Mouse (Mus musculus) heart, postnatal 0 days (tissue): ENCODE measurements at regions not wholly inside any gene's neighbourhood (a gene's known extent, or its start where the extent isn't known, plus 50 kb on each side); places are given as distances from the start of the nearest gene placed in this dataset.

ENCODE experiments used
- ATAC-seq: fragments of 200-750 bp; cut with Nextera tagmentation; 2 replicates; pipeline ENCODE4 v1.8.0; 2017; ENCODE audit warnings: low read depth, moderate number of reproducible peaks, moderate library complexity; ENCODE audit not compliant: insufficient read depth
- DNase-seq: peaks from one replicate; pipeline ENCODE4 v3.0.0-alpha.2; 2016; ENCODE audit warnings: low spot score
- H3K27ac ChIP-seq: fragments of 300-500 bp; sonication (generic); 2 replicates; pipeline ENCODE4 v1.5.1; 2014; ENCODE audit warnings: low read depth, mild to moderate bottlenecking
- H3K27me3 ChIP-seq: fragments of 300-500 bp; sonication (generic); 2 replicates; pipeline ENCODE4 v1.6.1; 2014; ENCODE audit warnings: low read length, mixed read lengths; ENCODE audit not compliant: control insufficient read depth, insufficient read depth
- H3K36me3 ChIP-seq: fragments of 300-500 bp; sonication (generic); replicated peaks from 2 replicates; pipeline ENCODE4 v1.6.1; 2014; ENCODE audit warnings: low read length, mixed read lengths; ENCODE audit not compliant: control insufficient read depth, insufficient read depth
- H3K4me1 ChIP-seq: fragments of 300-500 bp; sonication (generic); 2 replicates; pipeline ENCODE4 v1.6.1; 2014; ENCODE audit warnings: antibody characterized with exemption; ENCODE audit not compliant: control insufficient read depth, insufficient read depth
- H3K4me2 ChIP-seq: fragments of 300-500 bp; sonication (generic); 2 replicates; pipeline ENCODE4 v1.6.1; 2014; ENCODE audit warnings: low read depth, mild to moderate bottlenecking, low read length, moderate library complexity
- H3K4me3 ChIP-seq: fragments of 300-500 bp; sonication (generic); 2 replicates; pipeline ENCODE4 v1.5.1; 2014; ENCODE audit warnings: low read depth, low read length
- H3K9ac ChIP-seq: fragments of 300-500 bp; sonication (generic); replicated peaks from 2 replicates; pipeline ENCODE4 v1.6.1; 2014; ENCODE audit warnings: low read depth, low read length, mixed read lengths
- H3K9me3 ChIP-seq: fragments of 300-500 bp; sonication (generic); replicated peaks from 2 replicates; pipeline ENCODE4 v1.6.1; 2016; ENCODE audit warnings: low read length; ENCODE audit not compliant: control insufficient read depth
- CTCF ChIP-seq: IDR thresholded peaks from 2 replicates; pipeline ENCODE4 v1.5.1; 2016; ENCODE audit warnings: antibody characterized with exemption, control low read depth, low read depth
- EP300 ChIP-seq: IDR thresholded peaks from 2 replicates; pipeline ENCODE4 v1.6.1; 2016; ENCODE audit warnings: antibody characterized with exemption, low read depth
- WGBS: fragments of 180-500 bp; shearing (Covaris S2); extraction: QIAGEN DNeasy Blood & Tissue Kit; methylation state at CpG from one replicate; pipeline ENCODE4 v1.1.7; 2014; 5-methylcytosine and 5-hydroxymethylcytosine counted together

DNA sequence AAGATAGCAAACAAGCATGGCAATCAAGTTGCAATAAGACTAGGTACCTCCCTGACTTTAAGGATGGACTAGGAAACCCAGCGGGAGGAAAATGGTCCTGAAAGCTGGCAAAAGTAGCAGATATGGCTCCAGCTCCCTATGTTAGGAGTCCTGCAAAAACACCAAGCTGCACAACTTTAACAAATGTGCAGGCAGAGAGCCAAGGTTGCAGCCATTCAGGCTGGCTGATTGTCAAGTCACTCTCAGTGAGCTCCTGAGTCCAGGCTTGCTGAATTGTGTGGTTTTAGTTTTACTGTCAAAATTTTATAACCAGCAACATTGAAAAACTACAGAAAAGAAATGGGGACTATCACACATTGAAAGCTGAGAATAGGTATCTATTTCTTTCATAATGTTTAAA lies 1122.8 kb upstream of the Slc10a2 start:
- H3K4me2 ChIP-seq: no peak overlapping the region
- DNase-seq (no peak), ATAC-seq (no peak)
- H3K9ac ChIP-seq: no peak overlapping the region
- H3K27ac ChIP-seq: no peak overlapping the region
- no peaks in the 10 kb centered on the region for H3K9me3 ChIP-seq
- no peaks in the 10 kb centered on the region for H3K4me1 ChIP-seq
- H3K36me3 ChIP-seq: no peaks in the 10 kb centered on the region
- no peak for TF ChIP-seq EP300
- no peak for TF ChIP-seq CTCF
- H3K4me3 ChIP-seq: no peak overlapping the region
- WGBS: 44% methylated on average over 1 of the region's 1 CpGs
- no peaks in the 10 kb centered on the region for H3K27me3 ChIP-seq

DNA sequence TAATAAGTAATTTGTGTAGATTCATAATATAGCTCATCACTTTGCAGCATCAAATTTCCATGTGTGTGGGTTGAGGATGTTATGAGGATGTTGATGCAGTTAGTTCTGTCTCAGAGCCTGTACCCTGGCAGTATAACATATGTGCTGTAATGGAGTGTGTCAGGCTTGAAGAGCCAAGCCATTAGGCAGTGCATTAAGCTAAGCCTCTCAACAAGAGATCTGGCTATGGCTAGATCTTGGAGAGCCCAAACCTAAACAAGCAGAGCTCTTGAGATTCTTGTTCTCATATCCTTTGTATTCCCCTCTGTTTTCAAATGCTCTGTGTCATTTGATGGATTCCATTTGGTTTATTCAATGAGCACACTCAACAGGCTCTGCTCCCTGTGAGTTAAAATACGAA lies 1120.0 kb upstream of the Slc10a2 start:
- no peak overlapping the region for H3K4me3 ChIP-seq
- TF ChIP-seq CTCF (no peak), EP300 (no peak)
- no peaks in the 10 kb centered on the region for H3K27me3 ChIP-seq
- no peak for DNase-seq
- H3K9me3 ChIP-seq: no peaks in the 10 kb centered on the region
- no peak for ATAC-seq
- H3K36me3 ChIP-seq: no peaks in the 10 kb centered on the region
- no peak overlapping the region for H3K27ac ChIP-seq
- no peaks in the 10 kb centered on the region for H3K4me1 ChIP-seq
- no peak overlapping the region for H3K4me2 ChIP-seq
- 78% methylated on average over 1 of the region's 1 CpGs for WGBS
- H3K9ac ChIP-seq: no peak overlapping the region

DNA sequence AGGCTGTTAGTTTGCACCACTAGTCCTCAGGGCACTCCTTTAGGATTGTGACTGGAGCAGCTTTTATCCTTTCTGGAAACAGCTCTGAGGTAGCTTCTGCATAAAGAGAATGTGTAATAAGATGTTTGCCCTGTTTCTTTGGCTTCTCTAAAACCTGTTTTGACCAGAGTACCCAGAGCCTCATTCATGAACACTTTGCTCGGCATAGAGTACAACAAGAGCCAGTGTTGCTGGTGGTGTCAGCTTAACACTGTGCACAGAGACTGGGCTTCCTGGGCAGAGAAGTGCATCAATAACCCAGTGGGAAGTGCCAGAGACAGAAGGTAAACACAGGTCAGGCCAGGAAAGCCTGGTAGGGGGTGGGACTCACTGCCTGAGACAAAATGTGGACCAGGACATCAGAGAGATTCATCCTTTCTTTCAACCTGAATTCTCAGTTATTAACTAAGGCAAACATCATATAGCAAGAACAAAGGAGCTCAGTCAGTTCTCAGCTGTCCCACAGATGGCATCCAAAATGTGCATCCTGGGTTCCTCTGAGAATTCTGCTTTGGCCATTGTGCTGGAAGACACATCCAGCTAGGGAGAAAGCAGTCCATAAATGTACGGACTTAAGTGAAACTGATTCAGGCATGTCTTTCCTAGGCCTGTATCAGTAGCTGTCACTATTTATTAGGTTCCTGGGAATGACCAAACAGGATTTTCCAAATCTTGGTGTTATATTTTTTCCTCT lies 1102.6 kb upstream of the Slc10a2 start:
- H3K4me1 ChIP-seq: no peaks in the 10 kb centered on the region
- no peak overlapping the region for H3K4me2 ChIP-seq
- WGBS: 68% methylated on average over 2 of the region's 2 CpGs
- DNase-seq (no peak), ATAC-seq (no peak)
- no peaks in the 10 kb centered on the region for H3K9me3 ChIP-seq
- H3K27me3 ChIP-seq: no peaks in the 10 kb centered on the region
- no peak overlapping the region for H3K27ac ChIP-seq
- H3K9ac ChIP-seq: no peak overlapping the region
- no peak overlapping the region for H3K4me3 ChIP-seq
- H3K36me3 ChIP-seq: no peaks in the 10 kb centered on the region
- TF ChIP-seq CTCF (no peak), EP300 (no peak)

DNA sequence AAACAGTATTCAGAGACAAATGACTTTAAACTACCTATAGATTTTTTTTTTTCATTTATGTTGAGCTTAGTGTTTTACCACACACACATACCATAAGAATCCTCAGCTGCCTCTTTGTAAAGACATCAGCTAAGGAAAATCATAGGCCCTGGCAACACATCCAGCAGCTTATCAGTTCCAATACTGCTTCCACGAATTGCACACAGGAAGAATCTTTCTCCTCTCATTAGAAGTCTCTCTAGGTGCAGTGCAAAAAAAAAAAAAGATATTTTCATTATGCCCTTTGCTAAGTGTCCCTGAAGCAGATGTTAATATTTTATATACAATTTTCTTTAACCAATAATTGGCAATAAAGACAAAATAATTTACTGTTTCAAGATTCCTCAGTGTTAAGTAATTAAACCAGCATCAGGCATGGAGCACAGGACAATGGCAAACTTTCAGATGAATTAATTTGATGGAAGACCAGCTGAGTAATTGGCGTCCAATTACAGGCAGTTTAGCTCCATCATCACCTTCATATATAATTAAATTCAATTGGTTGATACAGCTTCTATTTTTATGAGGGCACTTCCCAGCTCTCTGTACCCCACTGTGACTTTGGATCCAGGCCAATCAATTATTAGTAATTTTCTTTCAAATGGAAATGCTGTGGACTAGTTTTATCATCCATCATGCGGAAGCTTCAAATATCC lies 1099.0 kb upstream of the Slc10a2 start:
- DNase-seq (no peak), ATAC-seq (no peak)
- H3K4me3 ChIP-seq: no peak overlapping the region
- no peak overlapping the region for H3K9ac ChIP-seq
- no peaks in the 10 kb centered on the region for H3K36me3 ChIP-seq
- no peaks in the 10 kb centered on the region for H3K27me3 ChIP-seq
- WGBS: 60% methylated on average over 3 of the region's 3 CpGs
- no peaks in the 10 kb centered on the region for H3K9me3 ChIP-seq
- H3K4me2 ChIP-seq: no peak overlapping the region
- TF ChIP-seq CTCF: no peak
- TF ChIP-seq EP300: no peak
- H3K4me1 ChIP-seq: no peaks in the 10 kb centered on the region
- no peak overlapping the region for H3K27ac ChIP-seq

DNA sequence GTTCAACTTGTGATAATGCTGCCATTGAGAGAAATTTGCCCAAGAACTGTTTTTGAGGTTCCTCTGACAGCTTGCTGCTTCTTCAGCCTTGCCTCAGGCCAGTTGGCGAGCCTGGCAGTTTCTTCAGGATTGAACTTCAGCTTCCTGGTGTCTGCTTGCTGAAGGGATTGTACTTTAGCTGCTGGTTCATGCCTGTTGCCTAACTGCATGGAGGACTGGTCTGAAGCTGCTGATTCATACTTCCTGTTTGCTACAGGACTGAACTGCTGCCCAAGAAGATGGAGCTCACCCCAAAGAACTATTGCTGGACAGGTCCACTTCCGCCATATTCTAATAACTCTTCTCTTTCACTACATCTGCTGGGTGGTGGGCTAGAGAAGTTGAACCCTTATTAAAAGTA lies 1086.3 kb upstream of the Slc10a2 start:
- no peaks in the 10 kb centered on the region for H3K9me3 ChIP-seq
- no peaks in the 10 kb centered on the region for H3K27me3 ChIP-seq
- WGBS: 80% methylated on average over 2 of the region's 2 CpGs
- H3K4me3 ChIP-seq: no peak overlapping the region
- TF ChIP-seq CTCF (no peak), EP300 (no peak)
- H3K4me2 ChIP-seq: no peak overlapping the region
- ATAC-seq (no peak), DNase-seq (no peak)
- no peaks in the 10 kb centered on the region for H3K36me3 ChIP-seq
- no peaks in the 10 kb centered on the region for H3K4me1 ChIP-seq
- no peak overlapping the region for H3K9ac ChIP-seq
- no peak overlapping the region for H3K27ac ChIP-seq

DNA sequence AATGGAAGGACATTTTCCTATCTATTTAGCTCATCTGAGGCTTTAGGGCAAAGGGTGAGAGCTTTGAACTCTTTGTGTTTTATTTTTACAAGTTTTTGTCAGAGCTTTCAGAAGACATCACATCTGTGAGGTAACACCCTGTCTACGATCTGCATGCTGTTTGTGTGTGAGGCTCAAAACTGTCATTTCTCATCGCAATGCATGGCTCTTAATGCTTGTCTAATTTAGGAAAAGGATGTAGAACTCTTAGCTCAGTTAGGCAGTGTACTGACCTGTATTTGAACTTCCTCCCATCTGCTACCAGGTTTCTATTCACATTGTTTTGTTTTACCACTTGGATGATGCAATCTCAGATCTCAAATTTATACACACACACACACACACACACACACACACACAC lies 1083.3 kb upstream of the Slc10a2 start:
- Histone ChIP-seq H3K9me3 (no peaks in the 10 kb centered on the region), H3K4me3 (no peak overlapping the region), H3K36me3 (no peaks in the 10 kb centered on the region), H3K9ac (no peak overlapping the region), H3K4me2 (no peak overlapping the region), H3K27me3 (no peaks in the 10 kb centered on the region), H3K27ac (no peak overlapping the region), H3K4me1 (no peaks in the 10 kb centered on the region)
- TF ChIP-seq EP300 (no peak), CTCF (no peak)
- 41% methylated on average over 2 of the region's 2 CpGs for WGBS
- no peak for ATAC-seq
- DNase-seq: no peak
